Mouse (Mus musculus) E14TG2a.4 (cell line): ENCODE data around the gene Kctd17.

Experiments
- H3K27me3 ChIP-seq: 2 replicates; pipeline ENCODE4 v1.6.1; 2014; ENCODE audit warnings: low read length, control low read depth; ENCODE audit not compliant: insufficient read depth
- H3K36me3 ChIP-seq: 2 replicates; pipeline ENCODE4 v1.6.1; 2014; ENCODE audit warnings: low read length, control low read depth; ENCODE audit not compliant: insufficient read depth
- H3K4me1 ChIP-seq: replicated peaks from 2 replicates; pipeline ENCODE4 v1.6.1; 2014; ENCODE audit warnings: low read depth, low read length, control low read depth
- H3K4me3 ChIP-seq: replicated peaks from 2 replicates; pipeline ENCODE4 v1.5.1; 2014; ENCODE audit warnings: mild to moderate bottlenecking, low read length
- H3K9me3 ChIP-seq: 2 replicates; pipeline ENCODE4 v1.6.1; 2014; ENCODE audit warnings: low read length, control low read depth
- CTCF ChIP-seq: conservative IDR thresholded peaks from 2 replicates; pipeline ENCODE4 v1.5.1; 2014; ENCODE audit warnings: low read length
- NANOG ChIP-seq: IDR thresholded peaks from 2 replicates; pipeline ENCODE4 v1.6.1; 2014; ENCODE audit warnings: borderline replicate concordance, low read length, mixed read lengths
- POU5F1 ChIP-seq: IDR thresholded peaks from 2 replicates; pipeline ENCODE4 v1.6.1; 2014; ENCODE audit warnings: low read length, borderline replicate concordance

Gene Kctd17

DNA sequence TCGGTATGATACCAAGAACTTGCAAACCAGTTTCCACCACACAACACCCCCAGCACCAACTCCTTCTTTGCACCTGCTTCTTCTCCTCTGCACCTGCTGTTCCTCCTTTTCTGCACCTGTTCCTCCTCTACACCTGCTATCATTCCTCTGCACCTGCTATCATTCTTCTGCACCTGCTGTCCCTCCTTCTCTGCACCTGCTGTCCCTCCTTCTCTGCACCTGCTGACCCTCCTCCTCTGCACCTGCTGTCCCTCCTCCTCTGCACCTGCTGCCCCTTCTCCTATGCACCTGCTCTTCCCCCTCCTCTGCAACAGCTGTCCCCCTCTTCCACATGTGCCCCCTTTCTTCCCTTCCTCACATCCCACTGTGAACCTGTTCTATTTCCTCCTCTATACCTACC, 58.2 kb downstream of the Kctd17 start:
- Histone ChIP-seq H3K27me3 (peaks cover 19% of the 10 kb centered on the region), H3K4me3 (no peak overlapping the region), H3K9me3 (no peaks in the 10 kb centered on the region), H3K4me1 (0 out of 2 replicates have a peak, but pooled peaks cover 5% of the 10 kb centered on the region), H3K36me3 (no peaks in the 10 kb centered on the region)
- TF ChIP-seq CTCF = no peak
- TF ChIP-seq POU5F1 = no peak
- no peak for TF ChIP-seq NANOG

DNA sequence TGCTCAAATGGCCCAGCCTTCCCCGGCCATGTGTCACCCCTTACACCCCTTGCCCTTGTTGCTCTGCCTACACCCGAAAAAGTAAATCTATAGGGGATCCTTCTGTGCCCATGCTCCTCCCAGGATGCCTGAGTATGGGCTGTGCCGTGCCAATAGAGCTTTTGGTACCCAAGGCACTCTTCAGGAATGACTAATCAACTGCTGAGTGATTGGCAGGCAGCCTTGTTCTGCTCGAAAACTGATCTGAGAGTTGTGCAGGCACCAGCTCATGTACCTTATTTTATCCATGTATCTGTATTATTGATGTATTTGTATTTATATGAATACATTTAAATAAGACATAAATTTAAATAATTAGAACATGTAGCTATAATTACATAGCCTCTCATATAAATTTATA, 58.7 kb downstream of the Kctd17 start:
- no peaks in the 10 kb centered on the region for H3K9me3 ChIP-seq
- peaks cover 19% of the 10 kb centered on the region for H3K27me3 ChIP-seq
- H3K36me3 ChIP-seq = no peaks in the 10 kb centered on the region
- no peak overlapping the region for H3K4me3 ChIP-seq
- 0 out of 2 replicates have a peak, but pooled peaks cover under 1% of the 10 kb centered on the region for H3K4me1 ChIP-seq
- TF ChIP-seq POU5F1 (no peak), NANOG (no peak), CTCF (no peak)
